Mouse (Mus musculus) lung, adult 2 months (tissue): ENCODE results near the gene Ing5.

ENCODE experiments used
- CTCF ChIP-seq: fragments of 200-500 bp; IDR thresholded peaks from 2 replicates; pipeline ENCODE4 v1.5.1; 2011; ENCODE audit warnings: mild to moderate bottlenecking, low read length, control low read depth; ENCODE audit not compliant: insufficient read depth
- POLR2A ChIP-seq: fragments of 200-500 bp; IDR thresholded peaks from 2 replicates; pipeline ENCODE4 v1.6.1; 2011; ENCODE audit warnings: low read depth, mild to moderate bottlenecking, control low read depth, low read length, borderline replicate concordance; ENCODE audit errors: extremely low read depth

GRCm38 (mm10) chr1:93795886-93796285 is 7.9 kb upstream of the Ing5 start:
- TF ChIP-seq CTCF = no peak
- TF ChIP-seq POLR2A = no peak
